Mouse (Mus musculus) left cerebral cortex, adult 8-10 months (tissue): ENCODE data around the gene Als2. TPM values are rescaled to one million over a fixed set of nuclear protein-coding genes. Genes with fewer than 3 reads are reported as not detected.

ENCODE experiments used
- DNase-seq, 2 experiments: peaks; one replicate each; pipeline ENCODE4 v3.0.0; 2022; ENCODE audit warnings: low spot score in 2 of 2
- total RNA-seq, 4 experiments: library from RNA; stranded (reverse); gene quantifications; 2 replicates each; pipeline ENCODE4 v1.2.4; 2022

The Als2 gene
- total RNA-seq, 4 experiments from 2014 or later = 30.2 to 36.6 (median 31.0) TPM

DNA sequence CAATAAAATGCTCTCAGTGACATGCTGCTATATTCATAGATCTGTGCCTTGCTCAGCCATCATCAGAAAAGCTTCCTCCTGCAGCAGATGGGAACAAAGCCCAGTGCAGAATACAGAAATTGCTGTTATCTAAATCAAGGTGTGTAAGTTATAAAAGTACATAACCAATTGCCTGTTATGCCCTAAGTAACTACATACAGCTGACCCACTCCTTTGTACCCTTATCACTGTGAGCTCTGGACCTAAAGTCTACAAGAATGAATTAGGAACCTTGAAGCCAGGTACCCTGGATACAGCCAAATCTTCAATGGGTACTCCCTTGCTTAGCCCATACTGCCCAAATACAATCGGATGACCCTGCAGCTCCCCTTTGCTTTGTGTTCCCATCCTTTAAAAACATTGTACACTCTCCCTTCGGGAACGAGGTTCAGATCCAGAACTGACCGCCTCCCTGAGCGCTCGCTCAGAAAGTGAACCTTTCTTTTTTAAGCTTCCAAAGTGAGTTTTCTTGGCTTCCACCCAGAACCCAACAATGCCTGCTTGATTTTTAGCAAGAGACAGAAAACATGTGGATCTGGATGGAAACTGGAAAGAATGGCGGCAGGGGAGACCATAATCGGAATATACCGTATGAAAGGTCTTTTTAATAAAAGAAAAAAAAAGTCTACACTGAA lies 70.7 kb downstream of the Als2 start:
- no peak for DNase-seq

DNA sequence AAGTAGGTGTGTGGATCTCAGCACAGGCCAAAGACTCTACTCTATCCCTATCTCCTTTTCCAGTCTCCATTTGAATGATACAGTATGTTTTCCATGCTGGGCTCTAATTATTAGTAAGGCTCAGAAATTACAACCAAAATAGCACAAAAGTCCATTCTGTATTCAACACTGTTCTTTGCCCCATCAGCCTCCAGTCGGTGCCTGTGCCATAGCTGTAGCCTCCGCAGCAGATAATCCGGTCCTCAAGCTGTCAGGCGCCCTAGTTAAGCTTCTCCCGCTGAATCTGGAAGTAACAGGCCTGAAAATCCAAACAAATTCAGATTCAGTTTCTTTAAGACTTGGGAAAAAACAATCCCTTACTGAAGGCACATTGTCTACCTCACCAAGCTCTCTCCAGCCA lies 73.1 kb downstream of the Als2 start:
- DNase-seq = no peak

DNA sequence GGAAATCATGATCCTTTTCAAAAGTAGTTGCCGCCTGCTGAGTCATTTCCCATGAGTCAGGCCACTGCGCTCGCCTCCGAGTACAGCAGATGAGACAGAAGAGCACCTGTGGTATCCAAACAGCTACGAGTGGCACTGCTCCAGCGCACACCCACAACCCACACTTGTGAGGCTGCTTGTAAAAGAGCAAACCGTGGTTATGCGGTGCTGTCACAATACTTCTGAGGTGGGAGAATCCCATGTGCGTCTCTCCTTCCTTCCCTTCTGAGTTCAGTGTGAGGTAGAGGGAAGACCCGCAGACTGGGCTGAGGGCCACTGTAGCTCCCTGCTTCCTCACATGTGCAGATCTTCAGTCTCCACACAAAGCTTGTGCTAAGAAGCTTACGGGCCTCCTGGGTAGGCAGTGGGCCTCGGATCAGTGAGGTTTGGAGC lies 74.0 kb downstream of the Als2 start, which contains the start of gene Mpp4:
TSS of gene Mpp4 (minus strand) at position 360 of the 432 bp plus-strand sequence.
- peak; percentile 42 to 90 for DNase-seq

DNA sequence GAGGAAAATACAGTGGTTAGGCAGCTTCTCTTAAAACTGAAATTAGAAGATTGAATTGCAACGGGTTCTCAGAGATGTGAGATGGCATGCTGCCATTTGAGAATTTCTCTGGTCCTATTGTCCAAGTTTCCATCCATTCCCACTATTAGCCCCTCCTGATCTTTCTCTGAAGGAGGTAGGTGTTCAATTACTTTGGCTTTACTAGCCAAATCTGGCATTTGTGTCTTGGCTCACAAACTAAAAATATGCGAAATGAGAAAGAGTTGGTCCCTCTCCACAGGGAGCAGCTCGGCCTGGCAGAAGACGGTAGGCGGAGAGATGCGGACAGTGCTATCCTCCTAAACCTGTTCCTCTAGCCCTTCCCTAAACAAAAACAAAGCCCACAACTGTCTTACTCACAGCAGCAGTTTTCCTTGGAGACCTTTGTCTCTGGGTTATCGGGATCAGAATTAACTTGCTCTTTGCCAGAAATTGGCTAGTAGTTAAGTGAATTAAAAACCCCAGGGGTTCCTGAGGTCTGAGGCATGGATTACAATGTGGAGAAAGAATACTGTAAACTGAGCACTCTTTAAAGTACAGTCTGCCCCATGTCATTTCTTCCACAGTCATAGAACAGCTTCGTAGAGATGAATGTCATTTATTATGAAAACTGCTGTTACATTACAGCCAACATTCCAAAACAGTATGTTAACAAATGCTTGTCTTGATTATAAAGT lies 74.6 kb downstream of the Als2 start:
- DNase-seq = no peak

DNA sequence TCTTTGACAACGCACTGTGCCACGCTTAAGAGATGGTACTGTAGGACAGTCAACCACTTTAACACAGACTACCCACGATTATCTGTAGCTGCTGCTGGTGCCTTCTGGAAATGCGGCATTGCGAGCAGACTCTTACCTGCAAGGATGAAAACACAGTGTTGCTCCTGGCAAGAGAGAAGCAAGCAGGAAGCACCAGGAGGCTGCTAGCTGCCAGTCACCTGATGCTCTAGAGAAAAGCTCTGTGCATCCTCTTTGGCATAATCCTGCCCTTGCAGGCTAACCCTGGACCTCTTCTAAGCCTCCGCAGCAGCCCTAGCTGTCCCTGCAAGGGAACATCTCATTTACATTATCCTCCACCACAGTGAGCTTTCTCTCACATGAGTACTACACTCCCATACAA lies 75.6 kb downstream of the Als2 start:
- no peak for DNase-seq

DNA sequence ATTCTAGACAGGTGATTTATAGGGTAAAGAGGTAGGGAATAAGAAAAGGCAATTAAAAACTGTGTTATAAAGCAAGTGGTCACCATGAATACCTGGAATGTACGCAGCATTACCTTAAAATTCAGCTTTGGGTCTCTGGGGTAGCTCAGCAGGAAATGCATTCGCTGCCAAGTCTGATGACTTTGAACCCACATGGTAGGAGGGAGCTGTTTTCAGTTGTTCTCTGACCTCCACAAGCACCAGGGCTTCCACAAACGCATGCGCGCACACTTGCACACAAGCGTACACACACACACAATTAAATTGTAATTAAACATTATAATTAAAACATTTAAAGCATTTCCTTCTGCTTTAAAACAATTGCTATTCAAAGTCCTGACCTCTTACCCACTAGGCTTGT lies 76.2 kb downstream of the Als2 start:
- no peak for DNase-seq

DNA sequence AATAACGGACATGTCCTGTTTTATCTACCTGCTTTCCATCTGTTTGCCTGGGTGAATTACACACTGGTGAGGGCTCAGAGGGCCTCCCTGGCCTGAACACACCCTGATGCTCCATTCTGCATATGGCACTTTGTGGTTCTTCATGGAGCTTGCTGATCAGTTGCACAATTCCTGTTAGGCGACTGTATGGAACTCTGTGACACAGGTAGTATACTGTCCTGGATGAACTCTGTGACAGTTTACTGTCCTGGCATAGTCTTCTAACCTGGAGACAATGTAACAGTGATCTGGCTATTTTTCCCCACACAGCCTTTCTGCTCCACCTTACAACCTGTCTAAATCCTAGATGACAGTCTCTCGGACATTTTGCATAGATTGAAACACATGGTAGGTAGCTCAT lies 77.9 kb downstream of the Als2 start:
- no peak for DNase-seq

DNA sequence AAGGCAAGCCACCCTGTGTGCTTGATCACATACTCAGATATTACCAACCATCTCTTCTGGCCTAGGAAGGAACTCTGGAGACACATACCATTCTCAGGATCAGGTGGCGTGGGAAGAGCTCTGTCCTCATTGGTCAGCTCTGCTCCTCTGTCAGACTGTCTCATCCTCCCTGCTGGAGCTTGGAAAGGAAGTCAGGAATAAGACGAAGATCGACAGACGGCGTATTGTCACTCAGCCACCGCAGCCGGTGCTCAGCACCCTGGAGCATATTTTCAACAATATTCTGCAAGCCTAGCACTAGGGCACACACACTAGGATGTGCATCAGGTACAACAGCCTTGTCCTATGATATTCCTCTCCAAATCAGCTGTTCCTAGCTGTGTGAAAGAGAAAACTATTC lies 78.5 kb downstream of the Als2 start:
- DNase-seq = no peak

DNA sequence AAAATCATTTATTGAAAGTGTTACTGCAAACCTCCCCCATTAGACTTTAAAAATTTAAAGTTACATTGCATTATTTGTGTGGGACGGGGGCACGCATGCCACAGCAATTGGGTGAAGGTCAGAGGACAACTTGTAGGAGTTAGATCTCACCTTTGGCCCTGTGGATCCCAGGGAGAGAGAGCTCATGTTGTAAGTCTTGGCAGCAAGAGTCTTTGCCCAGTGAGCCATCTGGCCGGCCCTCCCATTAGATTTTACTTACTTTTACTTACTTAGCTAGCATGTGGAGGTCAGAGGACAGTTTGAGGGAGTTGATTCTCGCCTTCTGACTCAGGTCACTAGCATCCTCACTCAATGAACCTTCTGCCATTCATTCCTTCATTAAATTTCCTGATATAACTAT lies 79.2 kb downstream of the Als2 start:
- DNase-seq = no peak

DNA sequence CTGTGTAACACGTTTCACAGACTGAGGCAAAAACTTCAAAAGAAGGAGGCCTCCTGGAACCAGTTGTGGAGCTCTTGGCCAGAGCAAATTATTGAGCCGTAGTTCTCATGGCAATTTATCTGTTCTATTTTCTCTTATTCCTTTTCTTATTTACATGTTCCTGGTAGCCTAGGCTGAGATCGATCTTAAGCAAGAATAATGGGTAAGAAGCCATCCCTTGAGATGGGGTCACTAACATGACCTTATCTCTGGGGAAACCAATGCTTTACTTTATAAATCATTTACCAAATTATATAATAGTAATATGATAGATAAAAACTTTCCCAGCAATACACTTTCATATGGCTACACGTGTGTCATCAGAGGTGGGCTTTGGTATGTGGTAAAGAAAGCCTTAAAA lies 84.7 kb downstream of the Als2 start:
- no peak for DNase-seq

DNA sequence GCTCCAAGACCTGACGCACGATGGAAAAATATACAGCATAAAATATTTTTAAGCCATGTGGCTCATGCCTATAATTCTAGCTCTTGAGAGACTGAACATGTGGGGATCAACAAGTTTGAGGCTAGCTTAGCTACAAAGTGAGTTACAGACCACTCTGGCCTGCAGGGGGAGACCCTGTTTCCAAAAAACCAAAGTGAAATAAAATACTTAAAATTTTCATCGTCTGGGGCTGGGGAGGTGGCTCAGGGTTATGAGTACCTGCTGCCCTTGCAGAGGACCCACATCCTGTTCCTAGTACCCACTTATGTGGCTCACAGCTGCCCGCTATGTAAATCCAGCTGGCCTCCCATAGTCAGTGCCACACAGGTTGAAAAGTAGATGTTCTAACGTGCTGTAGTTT lies 86.5 kb downstream of the Als2 start:
- DNase-seq = no peak

DNA sequence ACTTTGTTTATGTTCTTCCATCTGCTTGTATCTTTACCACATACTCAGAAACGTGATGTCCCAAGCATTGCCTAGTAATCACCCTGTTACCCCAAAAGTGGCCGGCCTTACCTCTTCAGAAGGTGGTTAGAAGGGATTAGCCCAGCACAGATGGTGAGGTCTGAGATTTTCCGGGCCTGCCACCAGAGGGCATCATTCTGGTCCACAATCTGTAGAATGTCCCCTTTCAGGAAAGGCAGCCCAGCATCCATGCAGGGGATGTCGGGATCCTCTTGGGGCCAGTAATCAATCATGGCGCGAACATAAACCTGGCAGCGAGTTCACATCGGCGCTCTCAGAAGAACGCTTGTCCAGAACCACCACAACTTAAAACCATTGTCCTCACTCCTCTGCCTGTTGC lies 92.5 kb downstream of the Als2 start:
- DNase-seq = no peak

DNA sequence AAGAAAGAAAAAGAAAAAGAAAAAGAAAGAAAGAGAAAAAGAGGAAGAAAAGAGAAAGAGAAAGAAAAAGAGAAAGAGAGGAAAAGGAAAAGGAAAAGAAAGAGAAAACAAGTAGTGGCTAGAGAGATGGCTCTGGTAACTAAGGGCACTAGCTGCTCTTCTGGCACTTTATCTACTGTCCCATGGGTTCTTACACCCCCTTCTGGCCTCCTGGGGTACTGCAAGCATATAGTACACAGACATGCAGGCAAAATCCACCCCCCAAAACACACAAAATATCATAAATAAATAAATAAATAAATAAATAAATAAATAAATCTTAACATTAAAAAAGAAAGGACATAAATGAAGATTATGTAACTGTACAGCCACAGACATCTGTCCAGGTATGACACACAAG lies 94.2 kb downstream of the Als2 start:
- DNase-seq = no peak

DNA sequence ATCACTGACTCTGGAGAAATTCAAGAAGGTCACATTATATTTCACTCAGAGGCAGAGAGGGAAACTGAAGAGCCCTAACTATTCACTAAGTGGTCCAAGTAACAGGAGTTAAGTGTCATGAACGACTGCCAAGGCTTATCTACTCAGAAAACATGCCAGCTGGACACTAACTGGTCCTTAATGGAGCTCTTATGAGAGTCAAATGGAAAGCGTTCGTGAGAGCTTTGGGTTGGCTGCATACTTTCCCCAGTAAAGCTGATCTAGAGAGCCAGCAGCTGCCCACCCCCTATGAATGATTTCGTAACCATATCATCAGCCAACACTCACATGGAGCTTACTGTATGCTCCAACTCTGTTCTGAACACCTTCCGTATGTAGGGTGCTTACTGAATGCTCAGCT lies 102.6 kb downstream of the Als2 start:
- DNase-seq = no peak

DNA sequence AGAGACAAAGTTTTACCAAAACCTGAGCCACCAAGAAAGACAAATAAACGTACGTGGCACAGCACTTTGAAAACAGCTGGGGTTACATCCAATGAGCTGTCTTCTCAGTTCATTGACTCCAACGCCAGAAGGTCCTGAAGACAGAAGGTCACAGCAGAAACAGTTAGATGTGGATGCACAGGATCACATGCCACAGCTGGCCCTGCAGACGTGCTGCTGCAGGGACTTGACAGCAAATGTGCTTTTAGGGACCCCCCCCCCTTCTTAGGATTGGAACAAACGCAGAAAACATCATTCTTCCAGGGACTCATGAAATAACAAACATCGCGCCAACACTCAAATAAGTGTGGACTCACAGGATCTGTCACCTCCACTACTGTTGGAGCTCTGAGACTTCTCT lies 108.2 kb downstream of the Als2 start:
- DNase-seq = no peak

DNA sequence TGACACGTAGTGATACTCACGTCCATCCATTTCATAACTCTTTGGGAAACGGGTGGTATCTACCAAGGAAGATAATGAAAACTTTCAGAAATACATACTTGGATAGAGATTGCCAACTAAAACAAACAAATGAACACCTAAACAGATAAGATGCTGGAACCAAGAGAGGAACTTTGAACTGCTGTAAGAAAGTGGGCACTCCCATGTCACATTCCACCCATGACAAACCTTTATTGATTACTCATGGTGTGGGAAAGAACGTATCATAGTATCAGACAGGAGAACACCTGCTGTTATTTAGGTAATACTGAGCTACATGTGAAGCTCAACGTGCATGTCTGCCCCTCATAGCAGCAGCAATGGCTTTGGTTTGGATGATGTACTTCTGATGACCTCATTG lies 111.5 kb downstream of the Als2 start:
- DNase-seq = no peak

DNA sequence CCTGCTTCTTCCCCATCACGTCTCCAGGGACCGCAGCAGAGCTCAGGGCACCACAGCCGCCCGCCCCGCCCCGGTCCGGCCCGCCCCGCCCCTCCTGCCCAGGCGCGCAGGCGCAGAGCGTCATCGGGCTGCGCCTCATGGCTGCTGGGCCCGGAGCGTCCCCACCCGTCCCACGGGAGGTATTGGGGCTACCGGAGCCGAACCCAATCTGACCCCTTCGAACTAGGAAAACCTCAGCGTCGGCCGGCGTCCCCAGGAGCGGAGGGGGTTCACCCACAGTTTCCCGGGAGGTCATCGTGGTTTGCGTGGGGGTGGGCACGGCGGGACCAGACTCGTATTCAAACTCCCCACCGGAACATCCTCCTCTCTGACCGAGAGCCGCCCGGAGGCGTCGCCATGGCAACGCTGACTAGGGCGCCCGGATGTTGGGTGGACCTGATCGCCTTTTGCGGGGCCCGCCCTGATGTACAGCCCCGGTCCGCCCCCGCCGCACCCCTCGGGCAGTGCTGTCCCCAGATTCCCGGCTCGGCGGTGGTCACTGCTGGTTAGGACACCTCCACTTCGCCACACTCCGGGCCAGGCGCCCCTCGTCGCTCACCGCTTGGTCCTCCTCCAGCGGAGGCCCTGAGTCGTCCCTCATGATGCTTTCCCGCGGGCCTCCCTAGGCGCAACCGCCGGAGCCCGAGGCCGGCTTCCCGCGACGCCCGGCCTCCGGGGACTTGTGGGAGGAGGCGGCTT lies 117.1 kb downstream of the Als2 start, which contains the start of gene Tmem237:
TSS of gene Tmem237 (minus strand) at position 689 of the 738 bp plus-strand sequence.
- peak; percentile 89 to 93 for DNase-seq

Other genes with a start within 250 kb of the Als2 start
- not detected for gene C2cd6, start 142.3 kb downstream of the Als2 start, total RNA-seq
- gene Tmem237, start 116.8 kb downstream of the Als2 start, total RNA-seq = 10 to 100 TPM; 27.3 to 35.2 (median 30.9) TPM
- gene Mpp4, start 73.8 kb downstream of the Als2 start, total RNA-seq = 1 to 10 TPM in 3 of 4 experiments, under 1 TPM in 1; 0.78 to 1.7 (median 1.6) TPM
- 1 to 10 TPM in 1 of 4 experiments, under 1 TPM in 3; 0.30 to 1.3 (median 0.66) TPM for gene Cdk15, start 19.7 kb upstream of the Als2 start, total RNA-seq
- gene Fzd7, start 245.2 kb upstream of the Als2 start, total RNA-seq = 1 to 10 TPM; 7.7 to 9.5 (median 8.2) TPM